Mouse (Mus musculus): Measurements from ENCODE around the gene Fan1.

Fan1 gene

DNA sequence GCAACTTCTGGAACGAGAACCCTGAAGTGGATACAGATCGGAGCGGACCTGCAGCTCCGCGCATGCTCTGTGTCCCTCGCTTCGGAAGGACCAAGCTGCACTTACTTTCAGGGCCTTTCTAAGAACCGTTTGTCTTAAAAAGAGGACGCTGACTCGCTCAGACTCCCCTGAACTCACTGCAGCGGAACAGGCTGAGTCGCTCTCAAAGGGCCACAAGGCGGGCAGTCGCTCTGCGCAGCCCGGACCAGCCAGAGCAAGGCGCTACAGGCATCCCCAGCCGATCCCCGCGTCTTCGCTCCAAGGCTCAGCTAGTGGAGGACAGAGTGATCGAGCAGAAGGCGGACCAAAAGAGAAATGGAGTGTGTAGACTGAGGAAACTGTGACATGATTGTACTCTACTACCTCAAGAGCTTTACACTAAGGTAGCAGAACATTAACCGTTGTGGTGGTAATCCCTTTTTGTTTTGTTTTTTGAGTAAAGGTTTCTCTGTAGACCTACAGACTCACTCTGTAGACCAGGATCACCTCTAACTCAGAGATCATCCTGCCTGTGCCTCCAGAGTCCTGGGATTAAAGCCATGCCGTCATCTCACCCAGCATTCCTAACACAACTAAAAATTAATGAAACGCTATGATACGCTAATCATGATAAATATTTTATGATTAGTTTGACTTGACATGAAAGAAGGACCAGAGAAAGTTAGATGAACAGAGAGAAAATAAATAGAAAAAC is at the start of gene Fan1:
TSS of gene Fan1 (minus strand) at position 266 of the 733 bp plus-strand sequence.
- DNase-seq (ENCODE audit: low spot score in 2 of 2) = peak; percentile 87

DNA sequence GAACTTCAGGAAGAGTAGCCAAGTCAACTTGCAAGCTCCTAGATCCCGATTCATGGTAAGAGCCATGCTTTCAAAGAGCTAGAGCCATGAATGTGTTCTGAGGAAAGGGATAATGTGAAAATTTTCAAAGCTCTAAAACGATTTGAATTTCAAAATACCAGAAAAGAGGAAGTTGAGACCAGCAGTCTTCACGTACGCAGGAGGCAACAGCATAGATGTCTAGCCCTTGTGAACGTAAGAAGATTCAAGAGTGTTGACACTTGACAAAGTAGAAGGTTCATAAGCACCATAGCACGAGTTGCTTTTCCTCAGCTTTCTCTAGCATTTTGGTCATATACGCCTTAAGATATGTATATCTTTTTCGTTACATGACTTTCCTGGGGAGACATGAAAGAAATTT is 30.1 kb upstream of the Fan1 start:
- DNase-seq (ENCODE audit: low spot score in 2 of 2) = no peak

DNA sequence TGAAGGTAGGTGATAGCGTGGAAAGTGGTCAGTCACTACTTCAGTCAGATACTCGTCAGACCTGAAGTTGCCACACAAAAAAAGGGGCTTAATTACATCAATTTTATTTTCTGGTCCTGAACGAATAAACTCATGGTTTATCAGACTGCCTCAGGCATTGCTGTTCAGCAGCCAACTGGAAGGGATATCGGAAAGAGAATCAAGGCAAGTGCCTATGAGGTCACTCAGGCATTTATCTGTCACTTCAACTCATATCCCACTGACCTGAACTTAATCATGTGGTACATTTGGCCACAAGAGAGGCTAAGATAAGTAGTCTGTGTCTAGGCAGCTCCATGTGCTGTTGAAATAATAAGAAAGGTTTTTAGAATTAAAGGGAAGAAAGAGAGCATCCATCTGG is 28.6 kb upstream of the Fan1 start:
- no peak for DNase-seq (ENCODE audit: low spot score in 2 of 2)

GRCm38 (mm10) chr7:64400725-64401124 is 26.8 kb upstream of the Fan1 start:
- DNase-seq (ENCODE audit: low spot score in 2 of 2) = no peak

DNA sequence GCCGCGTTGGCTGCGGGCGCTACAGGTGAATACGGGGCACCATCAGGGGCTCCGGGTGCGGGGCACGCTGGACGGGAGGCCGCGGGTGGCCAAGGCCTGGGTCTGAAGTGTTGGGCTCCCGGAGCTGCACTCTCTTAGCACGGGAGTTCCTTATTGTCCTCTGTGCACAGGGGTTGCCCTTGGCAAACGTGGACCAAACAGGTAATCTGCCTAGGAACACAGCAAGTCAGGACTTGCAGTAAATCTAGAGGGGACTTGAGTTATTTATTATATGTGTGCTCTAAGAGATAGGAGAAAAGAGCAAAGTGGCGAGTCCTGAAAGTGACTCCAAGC is 18.9 kb upstream of the Fan1 start:
- DNase-seq (ENCODE audit: low spot score in 2 of 2) = no peak

- peak; percentile 98 for DNase-seq (ENCODE audit: low spot score in 2 of 2)
These were observed 18.4 kb upstream of the Fan1 start, which contains the start of the genes Mphosph10 and Mcee for GRCm38 (mm10) chr7:64392122-64392818. Mphosph10 (minus strand) TSS chr7:64392268. Mcee (plus strand) TSS chr7:64392607.

DNA sequence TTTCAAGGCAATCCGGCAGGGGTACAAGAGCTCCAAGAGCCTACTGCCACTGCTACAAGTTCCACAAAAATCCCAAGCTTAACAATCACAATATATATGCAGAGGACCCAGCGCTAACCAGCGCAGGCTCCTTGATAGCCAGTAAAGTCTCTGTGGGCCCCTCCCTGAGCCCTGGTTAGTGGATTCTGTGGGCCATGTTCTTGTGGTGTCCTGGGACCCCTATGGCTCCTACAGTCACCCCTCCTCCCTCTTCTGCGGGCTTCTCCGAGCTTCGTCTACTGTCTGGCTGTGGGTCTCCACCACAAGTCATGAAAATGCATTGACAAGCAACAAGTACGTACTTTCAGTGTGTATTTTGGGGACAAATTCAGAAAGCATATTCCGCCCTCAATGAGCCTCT is 17.6 kb upstream of the Fan1 start:
- no peak for DNase-seq (ENCODE audit: low spot score in 2 of 2)

GRCm38 (mm10) chr7:64373147-64373829 is 607 bp downstream of the Fan1 start:
- no peak for DNase-seq (ENCODE audit: low spot score in 2 of 2)

DNA sequence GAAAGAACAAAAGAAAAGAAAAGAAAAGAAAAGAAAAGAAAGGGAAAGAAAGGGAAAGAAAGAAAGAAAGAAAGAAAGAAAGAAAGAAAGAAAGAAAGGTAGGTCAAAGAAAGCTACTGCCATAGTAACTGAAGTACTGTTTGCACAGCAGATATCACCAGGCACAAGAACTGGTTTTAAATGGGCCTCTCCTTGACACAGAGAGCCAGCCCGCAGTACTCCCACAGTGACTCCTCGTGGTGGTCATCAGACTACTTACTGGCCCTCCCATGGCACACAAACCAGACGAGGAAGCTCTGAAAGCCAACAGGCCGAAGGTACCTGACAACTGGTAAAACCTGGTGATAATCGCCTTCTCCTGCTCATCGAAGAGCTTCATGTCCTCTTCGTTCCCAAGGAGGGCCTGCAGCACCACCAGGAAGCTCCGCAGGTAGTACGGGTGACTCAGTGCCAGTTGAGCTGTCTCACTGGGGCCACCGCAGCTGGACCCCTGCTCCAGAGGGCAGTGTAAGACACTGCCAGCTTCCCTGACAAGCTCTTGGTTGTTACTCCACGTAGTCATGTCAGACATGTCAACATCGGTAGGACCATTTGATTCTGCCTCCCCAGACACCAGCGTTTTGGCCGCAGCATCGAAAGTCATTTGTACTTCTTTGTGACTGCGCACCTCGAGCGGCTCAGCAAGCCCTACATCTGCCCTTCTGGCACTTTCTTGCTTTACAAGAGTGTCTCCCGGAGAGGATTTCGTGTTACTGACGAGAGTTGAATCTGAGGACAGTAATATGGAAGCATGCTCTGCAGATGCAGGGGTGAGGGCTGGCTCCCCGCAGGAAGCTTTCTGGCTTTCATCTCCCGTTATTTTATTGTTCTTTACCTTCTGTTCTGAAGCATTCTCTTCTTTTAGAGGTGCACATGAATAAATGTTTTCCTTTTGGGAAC is 1.7 kb downstream of the Fan1 start:
- DNase-seq (ENCODE audit: low spot score in 2 of 2) = no peak

DNA sequence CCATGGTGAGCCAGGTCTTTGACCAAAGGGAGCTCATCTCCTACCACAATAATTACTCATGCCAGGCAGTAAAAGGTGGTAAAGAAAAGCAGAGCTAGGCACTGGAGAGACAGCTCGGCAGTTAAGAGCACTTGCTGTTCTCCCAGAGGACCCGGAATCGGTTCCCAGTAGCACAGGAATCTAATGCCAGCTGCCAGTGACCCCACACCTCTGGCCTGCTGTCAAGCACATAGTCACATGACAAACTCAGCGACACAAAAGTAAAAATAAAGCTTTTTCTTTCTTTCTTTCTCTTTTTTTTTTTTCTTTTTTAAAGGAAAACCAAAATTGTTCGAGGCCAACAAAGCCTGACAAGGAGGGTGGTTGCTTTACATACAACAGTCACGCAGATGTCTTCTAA is 4.1 kb downstream of the Fan1 start:
- DNase-seq (ENCODE audit: low spot score in 2 of 2) = no peak

DNA sequence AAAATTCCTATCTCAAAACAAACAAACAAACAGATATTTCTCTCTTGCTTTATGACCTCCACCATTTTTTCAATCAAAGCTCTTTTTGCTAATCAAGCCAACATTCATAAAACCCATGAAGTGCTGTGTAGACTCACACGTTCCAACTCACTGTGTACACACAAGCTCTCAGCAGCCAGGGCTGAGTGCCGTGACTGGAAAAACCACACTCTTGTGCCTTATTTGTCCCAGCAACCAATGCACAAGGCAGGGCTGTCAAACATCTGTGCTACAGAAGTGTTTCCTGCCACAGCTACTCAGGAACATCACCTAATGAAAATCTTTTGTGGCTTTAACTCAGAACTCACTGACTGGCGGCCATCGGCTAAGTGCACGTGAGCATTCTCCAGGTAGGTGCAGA is 8.0 kb downstream of the Fan1 start:
- no peak for DNase-seq (ENCODE audit: low spot score in 2 of 2)

DNA sequence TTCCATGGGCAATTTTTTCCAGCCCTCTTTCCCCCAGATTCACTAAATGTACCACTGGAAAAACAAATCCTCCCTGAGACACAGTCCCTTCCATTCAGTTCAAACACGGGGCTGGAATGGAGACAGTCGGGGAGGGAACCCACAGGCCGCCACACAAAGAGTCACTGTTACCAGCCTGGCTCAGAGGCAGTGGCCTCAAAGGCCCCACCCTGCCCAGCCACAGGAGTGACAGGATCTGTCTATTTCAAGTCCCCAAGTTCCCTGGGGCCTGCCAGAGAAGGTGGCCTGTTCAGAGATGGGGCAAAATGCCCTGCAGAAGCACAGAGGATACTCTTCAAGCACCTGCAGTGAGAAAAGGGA is 13.3 kb downstream of the Fan1 start:
- no peak for DNase-seq (ENCODE audit: low spot score in 2 of 2)

DNA sequence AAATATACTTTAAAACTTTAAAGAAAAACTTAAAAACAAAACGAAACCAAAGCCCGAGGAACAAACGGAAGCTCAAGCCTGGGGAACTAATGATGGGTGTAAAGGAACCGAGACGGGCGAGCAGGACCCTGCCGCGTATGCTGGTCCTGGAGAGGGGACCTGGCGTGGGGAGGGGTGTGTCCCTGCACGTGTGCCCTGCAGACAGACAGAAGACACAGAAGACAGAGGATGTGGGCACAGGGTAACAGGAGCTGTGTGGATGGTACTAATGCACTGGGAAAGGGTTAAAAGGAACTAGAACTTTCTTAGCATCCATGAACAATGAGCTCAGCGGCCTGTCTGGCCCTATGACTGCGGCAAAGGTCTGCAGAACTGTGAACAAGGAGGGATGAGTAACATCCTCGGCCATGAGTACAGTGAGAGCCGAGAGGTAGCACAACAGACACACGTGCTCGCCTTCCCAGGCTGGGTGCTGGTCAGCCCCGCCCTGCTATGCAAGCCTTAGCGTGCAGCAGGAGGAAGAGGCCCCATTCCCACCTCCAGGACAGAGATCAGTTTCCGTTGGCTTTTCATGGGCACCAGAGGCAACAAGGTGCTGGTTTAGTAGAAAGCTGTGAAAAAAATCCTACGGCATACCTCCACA is 13.8 kb downstream of the Fan1 start:
- DNase-seq (ENCODE audit: low spot score in 2 of 2) = no peak

DNA sequence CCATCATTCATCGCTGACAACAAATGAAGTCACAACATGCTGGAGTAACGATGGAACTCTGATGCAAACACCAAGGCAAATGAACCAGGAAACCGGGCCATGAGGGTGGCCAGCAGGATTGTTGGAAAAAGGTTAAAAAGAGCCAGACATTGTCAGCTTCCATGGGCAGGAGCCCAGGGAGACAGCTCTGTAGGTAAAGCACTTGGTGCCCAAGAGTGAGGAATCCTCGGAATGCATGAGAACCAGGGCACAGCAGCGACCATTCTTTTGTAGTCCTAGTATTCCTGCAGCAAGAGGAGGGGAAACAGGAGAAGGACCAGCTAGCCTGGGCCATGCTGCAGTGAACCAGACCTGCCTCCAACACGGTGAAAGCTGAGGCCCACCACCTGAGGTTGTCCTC is 15.2 kb downstream of the Fan1 start:
- no peak for DNase-seq (ENCODE audit: low spot score in 2 of 2)

GRCm38 (mm10) chr7:64357405-64357804 is 16.5 kb downstream of the Fan1 start:
- peak; percentile 14 to 19 for DNase-seq (ENCODE audit: low spot score in 2 of 2)

- DNase-seq (ENCODE audit: low spot score in 2 of 2) = no peak
These were observed 17.2 kb downstream of the Fan1 start for GRCm38 (mm10) chr7:64356661-64357060.

- no peak for DNase-seq (ENCODE audit: low spot score in 2 of 2)
These were observed 19.7 kb downstream of the Fan1 start for GRCm38 (mm10) chr7:64354206-64354605.

- DNase-seq (ENCODE audit: low spot score in 2 of 2) = no peak
These were observed 22.8 kb downstream of the Fan1 start for GRCm38 (mm10) chr7:64351087-64351486.

DNA sequence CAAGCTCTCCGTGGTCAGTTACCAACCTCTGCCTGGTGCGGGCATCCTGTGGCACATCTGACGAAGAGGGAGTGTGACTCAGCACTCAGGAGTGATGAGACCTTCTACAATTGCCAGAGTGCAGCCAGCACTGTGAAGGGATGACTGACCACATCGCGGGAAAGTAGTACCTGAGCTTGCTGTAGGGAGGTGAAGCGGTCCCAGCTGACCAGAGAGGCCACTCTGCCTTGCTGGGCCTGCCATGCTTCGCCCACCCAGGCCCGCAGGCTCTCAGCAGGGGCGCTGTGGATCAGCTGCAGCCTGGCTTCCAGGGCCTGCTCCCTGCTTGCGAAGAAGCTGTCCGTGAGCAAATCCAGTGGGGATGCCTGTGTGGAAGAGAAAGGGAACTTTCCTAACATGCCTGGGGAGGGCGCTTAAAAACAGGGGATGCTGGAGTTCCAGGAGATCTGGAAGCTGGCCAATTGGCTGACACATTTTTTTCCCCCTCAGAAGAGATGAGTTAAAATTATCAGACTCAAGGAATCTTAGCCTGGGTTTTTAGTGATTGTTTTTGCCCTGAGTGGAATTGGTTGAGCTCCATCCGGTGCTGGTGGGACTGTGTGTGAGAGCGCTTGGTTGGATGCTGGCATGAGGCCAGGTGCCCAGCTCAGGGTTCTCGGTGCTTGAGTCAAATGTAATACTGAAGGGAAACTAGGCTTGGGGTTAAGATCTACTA is 24.6 kb downstream of the Fan1 start:
- DNase-seq (ENCODE audit: low spot score in 2 of 2) = no peak

DNA sequence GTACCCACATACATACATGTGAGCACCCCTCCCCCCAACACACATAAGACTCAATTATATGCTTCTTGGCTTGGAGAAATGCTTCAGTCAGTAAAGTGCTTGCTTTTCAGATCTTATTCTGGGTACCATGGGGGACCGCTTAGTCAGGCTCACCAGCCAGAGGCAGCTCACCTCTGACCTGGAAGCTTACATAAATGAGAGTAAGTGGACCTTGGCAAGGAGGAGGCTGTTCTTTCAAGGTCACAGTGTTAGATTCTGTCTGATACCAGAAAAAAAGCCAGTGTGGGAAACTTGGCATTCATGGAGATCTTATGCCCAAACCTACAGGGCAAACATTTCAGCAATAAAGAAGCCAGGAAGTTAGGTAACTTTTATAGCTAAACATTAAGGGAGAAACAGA is 26.1 kb downstream of the Fan1 start:
- DNase-seq (ENCODE audit: low spot score in 2 of 2) = no peak

DNA sequence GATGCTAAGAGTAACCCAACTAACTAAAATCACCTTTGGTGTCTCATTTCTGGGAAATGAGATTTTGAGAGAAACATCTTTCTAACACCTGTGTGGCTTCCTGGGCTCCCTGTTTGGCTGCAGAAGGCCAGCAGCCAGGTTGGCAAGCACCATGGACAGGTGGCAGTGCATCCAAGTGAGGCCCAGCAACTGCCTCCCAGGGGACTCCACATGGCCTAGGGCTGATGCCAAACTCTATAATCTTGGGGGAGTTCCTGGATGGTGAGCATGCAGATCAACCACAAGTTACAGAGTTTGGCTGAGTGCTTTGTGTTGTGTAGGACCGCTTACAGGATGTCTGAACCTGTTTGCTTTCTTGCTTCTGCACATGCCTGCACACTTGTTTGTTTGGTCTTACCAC is 41.2 kb downstream of the Fan1 start:
- no peak for DNase-seq (ENCODE audit: low spot score in 2 of 2)
